Mouse (Mus musculus) hindbrain, postnatal 0 days (tissue): ENCODE results near the gene Gucy2g. TPM values are rescaled to one million over a fixed set of nuclear protein-coding genes. Genes with fewer than 3 reads are reported as not detected.

Experiments
- ATAC-seq: fragments of 200-750 bp; cut with Nextera tagmentation; 2 replicates; pipeline ENCODE4 v1.8.0; 2017; ENCODE audit warnings: mild to moderate bottlenecking, moderate TSS enrichment, moderate library complexity
- DNase-seq: peaks from one replicate; pipeline ENCODE4 v3.0.0-alpha.2; 2015; ENCODE audit warnings: low spot score
- H3K27ac ChIP-seq: fragments of 300-500 bp; sonication (generic); 2 replicates; pipeline ENCODE4 v1.5.1; 2014; ENCODE audit warnings: mild to moderate bottlenecking
- H3K27me3 ChIP-seq: fragments of 300-500 bp; sonication (generic); 2 replicates; pipeline ENCODE4 v1.6.1; 2014; ENCODE audit warnings: low read length, mixed read lengths; ENCODE audit not compliant: insufficient read depth
- H3K36me3 ChIP-seq: fragments of 300-500 bp; sonication (generic); 2 replicates; pipeline ENCODE4 v1.6.1; 2014; ENCODE audit warnings: low read length, mixed read lengths; ENCODE audit not compliant: insufficient read depth
- H3K4me1 ChIP-seq: fragments of 300-500 bp; sonication (generic); 2 replicates; pipeline ENCODE4 v1.6.1; 2014; ENCODE audit warnings: antibody characterized with exemption, low read length, mixed read lengths; ENCODE audit not compliant: insufficient read depth
- H3K4me2 ChIP-seq: fragments of 300-500 bp; sonication (generic); 2 replicates; pipeline ENCODE4 v1.6.1; 2014; ENCODE audit warnings: low read depth, mild to moderate bottlenecking, low read length, moderate library complexity, mixed read lengths
- H3K4me3 ChIP-seq: fragments of 300-500 bp; sonication (generic); 2 replicates; pipeline ENCODE4 v1.5.1; 2014; ENCODE audit warnings: low read length
- H3K9ac ChIP-seq: fragments of 300-500 bp; sonication (generic); replicated peaks from 2 replicates; pipeline ENCODE4 v1.6.1; 2014; ENCODE audit warnings: mild to moderate bottlenecking, low read length, moderate library complexity, mixed read lengths
- H3K9me3 ChIP-seq: fragments of 300-500 bp; sonication (generic); 2 replicates; pipeline ENCODE4 v1.6.1; 2016; ENCODE audit warnings: low read length, mixed read lengths
- CTCF ChIP-seq: IDR thresholded peaks from 2 replicates; pipeline ENCODE4 v1.5.1; 2016; ENCODE audit warnings: antibody characterized with exemption, control low read depth, low read depth
- WGBS: fragments of 180-500 bp; shearing (Covaris S2); extraction: QIAGEN DNeasy Blood & Tissue Kit; methylation state at CpG from one replicate; pipeline ENCODE4 v1.1.7; 2014; 5-methylcytosine and 5-hydroxymethylcytosine counted together
- polyA plus RNA-seq: library from polyadenylated mRNA; unstranded; fragments of >200 nt; fragmentation: Nextera tagmentation; extraction: Ambion mirVana; gene quantifications from 2 replicates; pipeline ENCODE4 v1.2.1, GENCODE M21; 2015
- total RNA-seq: library from RNA; depleted of rRNA; stranded (reverse); fragments of >200 nt; gene quantifications from 2 replicates; pipeline ENCODE4 v1.2.3, GENCODE M21; 2014

Gene Gucy2g
- total and polyA plus RNA-seq, 2 experiments from 2014 or later = 0.09 TPM; not detected in 1

DNA sequence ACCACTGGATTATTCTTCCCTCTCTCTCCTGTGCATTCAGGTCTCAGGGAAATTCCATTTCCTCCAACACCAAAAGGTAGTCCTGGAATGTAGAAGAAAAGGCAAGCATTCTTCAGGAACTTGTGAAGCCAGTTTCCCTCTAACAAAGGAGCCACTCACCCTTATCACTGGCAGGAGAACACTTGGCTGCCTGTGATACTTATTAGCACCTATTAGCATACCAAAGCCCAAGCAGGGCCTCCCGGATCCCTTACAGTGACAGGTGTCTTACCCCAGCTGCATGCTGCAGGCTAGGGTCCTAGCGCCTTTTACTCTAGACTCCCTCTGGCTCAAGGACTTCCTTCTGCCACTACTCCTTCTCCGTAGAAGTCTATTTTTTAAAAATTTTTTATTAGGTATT is 30.4 kb upstream of the Gucy2g start:
- no peak overlapping the region for H3K9ac ChIP-seq
- no peaks in the 10 kb centered on the region for H3K36me3 ChIP-seq
- no peak for DNase-seq
- no peak for ATAC-seq
- no peak for TF ChIP-seq CTCF
- no peak overlapping the region for H3K4me2 ChIP-seq
- no peak overlapping the region for H3K4me3 ChIP-seq
- no peak overlapping the region for H3K27ac ChIP-seq
- WGBS = 35% methylated on average over 3 of the region's 3 CpGs
- H3K4me1 ChIP-seq = no peaks in the 10 kb centered on the region
- no peaks in the 10 kb centered on the region for H3K9me3 ChIP-seq
- no peaks in the 10 kb centered on the region for H3K27me3 ChIP-seq

DNA sequence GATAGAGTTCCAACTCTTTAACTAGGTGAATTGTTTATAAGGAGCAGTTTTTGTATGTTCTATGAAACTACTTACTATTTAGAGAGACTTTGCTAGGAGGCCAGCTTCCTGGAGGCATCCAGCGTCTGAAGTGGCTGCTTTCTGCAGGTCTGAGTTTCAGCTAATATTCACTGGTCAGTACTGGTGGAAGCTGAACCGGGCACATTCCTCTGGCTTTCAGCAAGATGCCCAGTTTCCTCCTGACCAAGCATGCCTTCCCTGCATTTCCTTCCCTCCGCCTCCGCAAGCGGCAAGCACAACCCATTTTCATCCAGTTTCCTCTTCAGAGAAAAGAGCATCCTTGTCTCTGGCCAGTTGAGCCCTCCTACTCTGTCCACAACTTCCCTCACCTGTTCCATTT is 28.0 kb upstream of the Gucy2g start:
- H3K27ac ChIP-seq = no peak overlapping the region
- H3K4me1 ChIP-seq = no peaks in the 10 kb centered on the region
- H3K9me3 ChIP-seq = no peaks in the 10 kb centered on the region
- no peak overlapping the region for H3K4me2 ChIP-seq
- H3K4me3 ChIP-seq = no peak overlapping the region
- ATAC-seq (no peak), DNase-seq (no peak)
- no peak overlapping the region for H3K9ac ChIP-seq
- H3K36me3 ChIP-seq = no peaks in the 10 kb centered on the region
- H3K27me3 ChIP-seq = no peaks in the 10 kb centered on the region
- no peak for TF ChIP-seq CTCF
- 89% methylated on average over 5 of the region's 5 CpGs for WGBS

DNA sequence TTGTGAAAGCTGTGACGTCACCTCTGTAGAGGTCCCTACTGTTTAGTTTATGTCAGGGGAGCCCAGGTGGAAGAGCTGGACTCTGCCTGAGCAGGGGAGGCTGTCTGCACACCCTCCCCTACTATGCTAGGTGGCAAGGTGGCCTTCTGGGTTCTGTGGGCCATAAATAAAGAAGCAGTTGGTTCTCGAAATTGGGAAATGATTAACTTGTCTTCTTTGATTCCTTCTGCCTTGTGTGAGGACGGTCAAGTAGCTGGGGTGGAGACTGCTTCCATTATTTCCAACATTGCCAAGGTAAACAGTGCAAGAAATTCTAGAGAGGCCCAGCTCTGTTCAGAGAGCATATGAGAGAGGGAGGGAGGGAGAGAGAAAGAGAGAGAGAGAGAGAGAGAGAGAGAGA is 27.1 kb upstream of the Gucy2g start:
- Histone ChIP-seq H3K9ac (no peak overlapping the region), H3K4me2 (no peak overlapping the region), H3K4me3 (no peak overlapping the region), H3K4me1 (no peaks in the 10 kb centered on the region), H3K27ac (no peak overlapping the region), H3K36me3 (no peaks in the 10 kb centered on the region), H3K27me3 (no peaks in the 10 kb centered on the region), H3K9me3 (no peaks in the 10 kb centered on the region)
- no peak for DNase-seq
- ATAC-seq = no peak
- TF ChIP-seq CTCF = no peak
- 68% methylated on average over 3 of the region's 3 CpGs for WGBS

DNA sequence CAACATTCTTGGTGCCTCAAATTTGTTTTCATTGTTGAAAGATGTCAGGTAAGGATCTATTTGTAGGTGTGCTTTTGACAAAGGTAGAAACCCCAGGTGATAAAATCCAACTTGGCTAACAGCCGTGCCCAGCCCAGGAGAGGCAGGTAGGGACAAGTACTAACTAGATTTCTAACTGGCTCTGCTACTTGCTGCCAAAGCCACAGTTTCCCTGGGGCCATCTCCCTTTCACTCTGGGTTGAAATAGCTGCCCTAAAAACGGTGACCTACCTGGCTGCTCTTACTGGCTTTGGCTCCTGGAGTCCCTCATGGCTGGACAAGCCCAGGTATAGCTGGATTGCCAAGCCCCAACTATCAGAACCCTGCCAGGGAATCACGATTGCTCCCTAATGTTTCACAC is 25.8 kb upstream of the Gucy2g start:
- TF ChIP-seq CTCF = no peak
- DNase-seq (no peak), ATAC-seq (no peak)
- Histone ChIP-seq H3K27me3 (no peaks in the 10 kb centered on the region), H3K4me2 (no peak overlapping the region), H3K9me3 (no peaks in the 10 kb centered on the region), H3K4me1 (no peaks in the 10 kb centered on the region), H3K36me3 (no peaks in the 10 kb centered on the region), H3K27ac (no peak overlapping the region), H3K9ac (no peak overlapping the region), H3K4me3 (no peak overlapping the region)
- 81% methylated on average over 3 of the region's 3 CpGs for WGBS

DNA sequence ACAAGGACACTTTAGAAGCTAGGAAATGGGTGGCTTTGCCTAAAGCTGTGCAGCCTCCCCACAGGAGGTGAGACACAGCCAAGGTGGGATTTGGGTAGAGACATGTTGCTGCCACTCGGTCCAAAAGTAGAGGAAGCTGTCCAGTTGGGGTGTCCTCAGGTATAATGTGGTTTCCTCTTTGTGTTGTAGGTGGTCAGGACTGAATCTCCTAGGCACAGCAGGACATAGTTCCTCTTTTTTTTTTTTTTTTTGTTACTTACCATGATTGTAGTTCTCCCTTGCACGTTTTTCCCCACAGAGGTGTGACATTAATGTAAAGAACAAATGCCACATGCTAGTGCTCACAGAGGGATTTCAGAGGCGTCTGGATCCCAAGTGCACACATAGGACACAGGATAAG is 24.2 kb upstream of the Gucy2g start:
- no peaks in the 10 kb centered on the region for H3K36me3 ChIP-seq
- no peak overlapping the region for H3K27ac ChIP-seq
- H3K9ac ChIP-seq = no peak overlapping the region
- 78% methylated on average over 3 of the region's 3 CpGs for WGBS
- H3K4me2 ChIP-seq = no peak overlapping the region
- H3K4me1 ChIP-seq = no peaks in the 10 kb centered on the region
- no peaks in the 10 kb centered on the region for H3K27me3 ChIP-seq
- H3K9me3 ChIP-seq = no peaks in the 10 kb centered on the region
- DNase-seq (no peak), ATAC-seq (no peak)
- no peak overlapping the region for H3K4me3 ChIP-seq
- TF ChIP-seq CTCF = no peak

DNA sequence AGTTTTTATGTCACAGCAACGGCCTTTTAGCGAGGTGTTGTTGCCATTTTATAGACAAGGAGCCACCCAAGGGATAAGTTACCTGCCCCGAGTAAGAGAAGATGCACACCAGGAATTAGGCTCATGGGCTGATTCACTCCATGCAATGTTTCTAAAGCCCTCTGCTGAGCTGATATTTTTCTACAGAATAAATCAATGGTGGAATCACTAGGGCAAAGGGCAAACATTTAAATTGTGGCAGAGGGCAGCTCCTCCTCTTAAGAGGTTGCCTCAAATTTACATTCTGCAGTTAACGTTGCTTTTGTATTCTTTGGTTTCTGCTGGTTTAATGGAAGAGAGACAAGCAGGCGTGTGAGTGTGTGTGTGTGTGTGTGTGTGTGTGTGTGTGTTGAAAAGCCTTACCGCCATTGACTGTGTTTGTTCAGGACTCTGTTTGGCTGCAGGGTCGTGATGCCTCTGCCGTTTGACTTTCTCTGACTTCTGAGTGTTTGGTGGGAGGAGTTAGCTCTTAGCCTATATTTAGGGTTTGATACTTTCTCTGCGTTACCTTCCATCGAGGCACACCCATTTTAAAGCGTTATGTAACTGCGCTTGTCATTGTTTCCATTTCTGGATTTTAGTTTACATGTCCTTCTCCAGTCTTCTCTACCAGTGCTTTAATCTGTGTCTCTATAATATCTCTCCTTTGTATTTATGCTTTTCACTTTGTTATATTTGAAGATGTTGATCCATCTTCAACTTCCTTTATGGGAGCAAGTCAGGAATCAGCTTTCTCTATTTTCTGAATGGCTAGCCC is 19.6 kb upstream of the Gucy2g start:
- DNase-seq = no peak
- TF ChIP-seq CTCF = no peak
- ATAC-seq = no peak
- H3K27ac ChIP-seq = no peak overlapping the region
- no peaks in the 10 kb centered on the region for H3K27me3 ChIP-seq
- 76% methylated on average over 12 of the region's 12 CpGs for WGBS
- H3K4me3 ChIP-seq = no peak overlapping the region
- no peaks in the 10 kb centered on the region for H3K9me3 ChIP-seq
- H3K36me3 ChIP-seq = no peaks in the 10 kb centered on the region
- no peaks in the 10 kb centered on the region for H3K4me1 ChIP-seq
- H3K4me2 ChIP-seq = no peak overlapping the region
- no peak overlapping the region for H3K9ac ChIP-seq

DNA sequence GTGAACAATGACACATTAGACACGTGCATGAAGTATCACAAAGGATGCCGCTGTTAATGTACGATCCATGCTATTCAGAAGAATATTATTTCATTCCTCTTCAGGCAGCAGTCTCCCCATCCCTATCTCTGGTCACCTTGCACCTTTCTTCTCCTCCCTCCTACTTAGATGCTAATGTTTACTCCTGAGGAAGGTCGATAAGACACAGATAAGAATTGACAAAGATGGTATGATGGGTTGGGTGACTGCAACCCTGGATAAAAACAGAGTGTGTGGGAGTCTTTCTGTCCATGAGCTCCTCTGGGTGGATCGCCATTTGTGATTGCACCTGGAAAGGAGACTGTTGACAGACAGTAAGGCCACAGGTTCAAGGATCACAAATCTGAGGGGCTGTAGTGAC is 17.5 kb upstream of the Gucy2g start:
- DNase-seq (no peak), ATAC-seq (no peak)
- Histone ChIP-seq H3K4me3 (no peak overlapping the region), H3K36me3 (no peaks in the 10 kb centered on the region), H3K9me3 (no peaks in the 10 kb centered on the region), H3K27me3 (no peaks in the 10 kb centered on the region), H3K4me1 (0 out of 2 replicates have a peak, but pooled peaks cover 6% of the 10 kb centered on the region), H3K4me2 (no peak overlapping the region), H3K27ac (no peak overlapping the region), H3K9ac (no peak overlapping the region)
- 83% methylated on average over 5 of the region's 5 CpGs for WGBS
- TF ChIP-seq CTCF = no peak
